Mouse (Mus musculus): ENCODE results near the gene Neurog3. TPM values are rescaled to one million over a fixed set of nuclear protein-coding genes. Genes with fewer than 3 reads are reported as not detected.

The Neurog3 gene
- polyA plus RNA-seq, 1 experiment from 2014 or later: not detected

- DNase-seq (ENCODE audit: low spot score): no peak
Measured at GRCm38 (mm10) chr10:62135696-62136470, 3.0 kb downstream of the Neurog3 start.

- DNase-seq (ENCODE audit: low spot score): no peak
Measured at GRCm38 (mm10) chr10:62137150-62137549, 4.3 kb downstream of the Neurog3 start.

GRCm38 (mm10) chr10:62138040-62138439, 5.2 kb downstream of the Neurog3 start:
- no peak for DNase-seq (ENCODE audit: low spot score)

- DNase-seq (ENCODE audit: low spot score): no peak
Measured at GRCm38 (mm10) chr10:62143820-62144219, 10.9 kb downstream of the Neurog3 start, which contains the start of gene Fam241b. TSS of gene Fam241b (minus strand) at chr10:62143920.

GRCm38 (mm10) chr10:62145957-62146356, 13.1 kb downstream of the Neurog3 start:
- no peak for DNase-seq (ENCODE audit: low spot score)

GRCm38 (mm10) chr10:62147466-62148248, 14.8 kb downstream of the Neurog3 start:
- DNase-seq (ENCODE audit: low spot score): no peak

GRCm38 (mm10) chr10:62149929-62150328, 17.0 kb downstream of the Neurog3 start:
- no peak for DNase-seq (ENCODE audit: low spot score)

- no peak for DNase-seq (ENCODE audit: low spot score)
Measured at GRCm38 (mm10) chr10:62162410-62162809, 29.5 kb downstream of the Neurog3 start.

GRCm38 (mm10) chr10:62172841-62173553, 40.1 kb downstream of the Neurog3 start:
- no peak for DNase-seq (ENCODE audit: low spot score)

- DNase-seq (ENCODE audit: low spot score): no peak
Measured at GRCm38 (mm10) chr10:62173941-62174448, 41.1 kb downstream of the Neurog3 start.

GRCm38 (mm10) chr10:62174533-62175313, 41.8 kb downstream of the Neurog3 start:
- DNase-seq (ENCODE audit: low spot score): no peak

- DNase-seq (ENCODE audit: low spot score): no peak
Measured at GRCm38 (mm10) chr10:62179944-62180343, 47.1 kb downstream of the Neurog3 start.

GRCm38 (mm10) chr10:62181701-62182100, 48.8 kb downstream of the Neurog3 start:
- no peak for DNase-seq (ENCODE audit: low spot score)

GRCm38 (mm10) chr10:62182471-62183014, 49.7 kb downstream of the Neurog3 start:
- DNase-seq (ENCODE audit: low spot score): no peak

- peak; percentile 95 for DNase-seq (ENCODE audit: low spot score)
Measured at GRCm38 (mm10) chr10:62183053-62183452, 50.2 kb downstream of the Neurog3 start.

Other genes starting within 250 kb of the Neurog3 start
- gene Col13a1, start 154.0 kb upstream of the Neurog3 start, polyA plus RNA-seq (2015; fragmentation: Nextera tagmentation; extraction: Ambion mirVana): 0.48 and 0.64 TPM in 2 replicates
- gene Fam241b, start 10.8 kb downstream of the Neurog3 start, polyA plus RNA-seq (2015; fragmentation: Nextera tagmentation; extraction: Ambion mirVana): 10.5 and 12.6 TPM in 2 replicates
- gene Tspan15, start 98.2 kb downstream of the Neurog3 start, polyA plus RNA-seq (2015; fragmentation: Nextera tagmentation; extraction: Ambion mirVana): 3.7 and 4.5 TPM in 2 replicates
- gene Tacr2, start 119.3 kb downstream of the Neurog3 start, polyA plus RNA-seq (2015; fragmentation: Nextera tagmentation; extraction: Ambion mirVana): 0.05 and 0.06 TPM in 2 replicates
- gene Hk1, start 246.8 kb downstream of the Neurog3 start, polyA plus RNA-seq (2015; fragmentation: Nextera tagmentation; extraction: Ambion mirVana): 37.2 and 37.4 TPM in 2 replicates